In genomic region chr10:5639112-5639511, GRCm38 (mm10) we compare ENCODE assay signal across 8 mouse cellular contexts. TPM values are rescaled to one million over a fixed set of nuclear protein-coding genes. Genes with fewer than 3 reads are reported as not detected.
DNase-seq lines count a peak whose midpoint lies in the region; ATAC-seq and TF ChIP-seq lines count a peak whose summit lies in the region.
"Had no signal": no experiment of that assay in that cellular context is flagged by ENCODE, and none has a peak within 500 bp of the region (broad histone marks: within the 10 kb centered on the region; RNA-seq: fewer than 3 reads in every experiment).

TSS of gene Vip (plus strand) at chr10:5639218.

- no peak for TF ChIP-seq POLR2A in limb, embryonic 14.5 days (IDR thresholded peaks at IDR 0.05; ENCODE audit: borderline replicate concordance, extremely low read depth, insufficient read depth, insufficient read length)

- DNase-seq in left cerebral cortex, adult 2 months (ENCODE audit: extremely low spot score in 1 of 2, low spot score in 2 of 2): no peak
- DNase-seq in left cerebral cortex, adult 9 months (ENCODE audit: low spot score in 2 of 2): no peak
- peak; percentile 69 for DNase-seq in adrenal gland, postnatal 10 days
- DNase-seq in embryo, embryonic 9.5 days (ENCODE audit: extremely low spot score): peak; percentile 35
- peak; percentile 58 for DNase-seq in limb, embryonic 14.5 days (ENCODE audit: low spot score)
- DNase-seq in cerebellum, adult 9-10 months: no peak
- DNase-seq in thymus, postnatal 25 days: no peak

- H3K27ac ChIP-seq in left cerebral cortex, adult 2 months: no peak within 1 kb of the TSS
- no peak within 1 kb of the TSS for H3K27ac ChIP-seq in limb, embryonic 14.5 days (replicated peaks; ENCODE audit: low read depth, low read length)

- H3K4me2 ChIP-seq in limb, embryonic 14.5 days (replicated peaks; ENCODE audit: low read depth, low read length, severe bottlenecking): no peak within 1 kb of the TSS

- H3K9me3 ChIP-seq in limb, embryonic 14.5 days (ENCODE audit: control insufficient read depth, low read length): no peaks in the 10 kb centered on the region

- no peaks in the 10 kb centered on the region for H3K36me3 ChIP-seq in limb, embryonic 14.5 days (ENCODE audit: control insufficient read depth, insufficient read depth, low read length)

- no peak for TF ChIP-seq CTCF in left cerebral cortex, adult 2 months (IDR thresholded peaks at IDR 0.05)

- H3K27me3 ChIP-seq in limb, embryonic 14.5 days (ENCODE audit: control insufficient read depth, insufficient read depth, low read length): no peaks in the 10 kb centered on the region

- 29% methylated on average over 8 of the region's 8 CpGs for WGBS in limb, embryonic 14.5 days

- intact Hi-C loops in left cerebral cortex, adult 2 months (cut with DNase I): no loop called here

- no peak within 1 kb of the TSS for H3K4me3 ChIP-seq in left cerebral cortex, adult 2 months
- no peak within 1 kb of the TSS for H3K4me3 ChIP-seq in limb, embryonic 14.5 days (replicated peaks; ENCODE audit: low read length)

- no peaks in the 10 kb centered on the region for H3K4me1 ChIP-seq in limb, embryonic 14.5 days (ENCODE audit: control insufficient read depth, insufficient read depth, low read length)

- no peak within 1 kb of the TSS for H3K9ac ChIP-seq in limb, embryonic 14.5 days (ENCODE audit: low read depth, low read length, severe bottlenecking)

- ATAC-seq in limb, embryonic 14.5 days (ENCODE audit: low FRiP score, low read depth): no peak

RNA-seq across cellular contexts. Expression of gene Vip, which starts in this region (rescaled TPM):
- total RNA-seq in left cerebral cortex, adult 2 months (2021): 10 to 100 TPM; 57.6 to 69.4 TPM
- under 1 TPM; 0.18 to 0.76 TPM for total RNA-seq in adrenal gland, postnatal 10 days (2021)
- polyA plus RNA-seq in limb, embryonic 14.5 days (2012; rRNA removed): 0.06 and 0.08 TPM in 2 replicates
- not detected in 2 replicates for polyA plus RNA-seq in limb, embryonic 14.5 days (2014; fragmentation: Nextera tagmentation; extraction: Ambion mirVana)
- polyA plus RNA-seq: testis, adult 2 months had no signal

Comparison
In these comparisons a context has a peak if more than half of its experiments do, and no peak if none do; other contexts are left out.
1. RNA of gene Vip (total RNA-seq): 57.6 to 69.4 TPM in left cerebral cortex, adult 2 months; 0.18 to 0.76 TPM in adrenal gland, postnatal 10 days; every median in the first group is over 10 times any median in the second.
2. Peak in DNase-seq in adrenal gland, postnatal 10 days; RNA of the gene not detected or under 1 TPM.
3. Peak in DNase-seq in limb, embryonic 14.5 days; RNA of the gene not detected or under 1 TPM.